Mouse (Mus musculus) CH12.LX (cell line): Measurements from ENCODE around the gene Swsap1. TPM values are rescaled to one million over a fixed set of nuclear protein-coding genes. Genes with fewer than 3 reads are reported as not detected.

Experiments used
- DNase-seq: peaks from one replicate; pipeline ENCODE4 v3.0.0-alpha.2; 2013; ENCODE audit errors: extremely low read depth
- H3K27ac ChIP-seq: 2 replicates; pipeline ENCODE4 v1.5.1; 2012; ENCODE audit warnings: low read depth, mild to moderate bottlenecking, control low read depth, moderate library complexity; ENCODE audit not compliant: insufficient read depth
- H3K27me3 ChIP-seq: replicated peaks from 2 replicates; pipeline ENCODE3; 2012; ENCODE audit warnings: inconsistent platforms
- H3K36me3 ChIP-seq, 2 experiments: replicated peaks in 1 of 2; 2 replicates each; pipeline versions ENCODE3 to v1.6.1; 2012; ENCODE audit warnings: inconsistent platforms in 1 of 2, low read length in 1 of 2, mild to moderate bottlenecking in 1 of 2, mixed read lengths in 1 of 2, moderate library complexity in 1 of 2; ENCODE audit not compliant: control insufficient read depth in 1 of 2, insufficient read depth in 1 of 2
- H3K4me1 ChIP-seq, 2 experiments: 2 replicates each; pipeline ENCODE4 v1.6.1; 2012; ENCODE audit warnings: inconsistent platforms in 1 of 2, moderate library complexity in 1 of 2; ENCODE audit not compliant: insufficient read depth in 2 of 2, control insufficient read depth in 1 of 2
- H3K4me2 ChIP-seq: 2 replicates; pipeline ENCODE4 v1.6.1; 2012; ENCODE audit warnings: low read depth, mild to moderate bottlenecking, control low read depth; ENCODE audit not compliant: poor library complexity, insufficient read depth, severe bottlenecking
- H3K4me3 ChIP-seq, 3 experiments: fragments of 150-350 bp in 1 of 3; sonication (generic) in 1 of 3; replicated peaks in 1 of 3; 2 replicates each; pipeline versions ENCODE3 to v1.5.1; 2011 to 2012; ENCODE audit warnings: low read depth in 2 of 3, low read length in 2 of 3, mild to moderate bottlenecking in 2 of 3, moderate library complexity in 2 of 3, control low read depth in 1 of 3, improper control_type of control experiment in 1 of 3, inconsistent platforms in 1 of 3, mixed read lengths in 1 of 3; ENCODE audit not compliant: poor library complexity in 1 of 3
- H3K79me2 ChIP-seq: replicated peaks from 2 replicates; pipeline ENCODE4 v1.6.1; 2012; ENCODE audit warnings: mild to moderate bottlenecking, moderate library complexity; ENCODE audit not compliant: control insufficient read depth, poor library complexity, insufficient read depth, severe bottlenecking; ENCODE audit errors: extremely low read depth
- H3K9ac ChIP-seq: 2 replicates; pipeline ENCODE4 v1.6.1; 2012; ENCODE audit warnings: low read depth, mild to moderate bottlenecking, control low read depth, moderate library complexity; ENCODE audit not compliant: insufficient read depth
- H3K9me3 ChIP-seq: replicated peaks from 2 replicates; pipeline ENCODE3; 2012; ENCODE audit warnings: low read length, inconsistent platforms, mixed read lengths
- BHLHE40 ChIP-seq: IDR thresholded peaks from 2 replicates; pipeline ENCODE4 v1.6.1; 2011; ENCODE audit warnings: mild to moderate bottlenecking, low read depth, low read length, improper control_type of control experiment
- CHD1 ChIP-seq: IDR thresholded peaks from 2 replicates; pipeline ENCODE4 v1.6.1; 2012; ENCODE audit warnings: low read depth, low read length, improper control_type of control experiment, inconsistent platforms
- CHD2 ChIP-seq: IDR thresholded peaks from 2 replicates; pipeline ENCODE4 v1.6.1; 2011; ENCODE audit warnings: low read length, improper control_type of control experiment
- CTCF ChIP-seq, 2 experiments: IDR thresholded peaks in 1 of 2; conservative IDR thresholded peaks in 1 of 2; 2 replicates each; pipeline ENCODE4 v1.5.1; 2011 to 2012; ENCODE audit warnings: low read depth in 2 of 2, low read length in 2 of 2, improper control_type of control experiment in 1 of 2, inconsistent platforms in 1 of 2, mild to moderate bottlenecking in 1 of 2, moderate library complexity in 1 of 2
- ETS1 ChIP-seq: conservative IDR thresholded peaks from 2 replicates; pipeline ENCODE4 v1.6.1; 2012; ENCODE audit warnings: low read depth, mild to moderate bottlenecking, inconsistent platforms, low read length, improper control_type of control experiment, moderate library complexity
- IRF4 ChIP-seq: IDR thresholded peaks from 2 replicates; pipeline ENCODE4 v1.6.1; 2014; ENCODE audit warnings: low read depth, mild to moderate bottlenecking, inconsistent platforms, low read length, improper control_type of control experiment
- JUN ChIP-seq: IDR thresholded peaks from 2 replicates; pipeline ENCODE4 v1.6.1; 2011; ENCODE audit warnings: low read depth, mild to moderate bottlenecking, low read length, improper control_type of control experiment, moderate library complexity; ENCODE audit not compliant: insufficient read depth
- JUND ChIP-seq: conservative IDR thresholded peaks from 2 replicates; pipeline ENCODE4 v1.6.1; 2011; ENCODE audit warnings: low read depth, low read length, improper control_type of control experiment
- MAX ChIP-seq: IDR thresholded peaks from 2 replicates; pipeline ENCODE4 v1.6.1; 2011; ENCODE audit warnings: low read length, improper control_type of control experiment
- MAZ ChIP-seq: IDR thresholded peaks from 2 replicates; pipeline ENCODE4 v1.6.1; 2012; ENCODE audit warnings: low read depth, mild to moderate bottlenecking, inconsistent platforms, low read length, improper control_type of control experiment, moderate library complexity
- MEF2A ChIP-seq: IDR thresholded peaks from 2 replicates; pipeline ENCODE4 v1.6.1; 2014; ENCODE audit warnings: low read depth, mild to moderate bottlenecking, inconsistent platforms, low read length, improper control_type of control experiment, borderline replicate concordance
- MXI1 ChIP-seq: IDR thresholded peaks from 2 replicates; pipeline ENCODE4 v1.6.1; 2011; ENCODE audit warnings: mild to moderate bottlenecking, low read depth, low read length, improper control_type of control experiment
- NELFE ChIP-seq: IDR thresholded peaks from 2 replicates; pipeline ENCODE4 v1.6.1; 2011; ENCODE audit warnings: low read depth, low read length, improper control_type of control experiment
- POLR2A ChIP-seq: IDR thresholded peaks from 2 replicates; pipeline ENCODE4 v1.6.1; 2011; ENCODE audit warnings: low read depth, mild to moderate bottlenecking, improper control_type of control experiment, low read length
- POLR2AphosphoS2 ChIP-seq: IDR thresholded peaks from 2 replicates; pipeline ENCODE4 v1.6.1; 2011; ENCODE audit warnings: low read depth, low read length, improper control_type of control experiment
- RAD21 ChIP-seq: IDR thresholded peaks from 2 replicates; pipeline ENCODE4 v1.6.1; 2011; ENCODE audit warnings: low read depth, mild to moderate bottlenecking, low read length, improper control_type of control experiment, moderate library complexity
- RCOR1 ChIP-seq: conservative IDR thresholded peaks from 2 replicates; pipeline ENCODE4 v1.6.1; 2012; ENCODE audit warnings: low read depth, mild to moderate bottlenecking, inconsistent platforms, low read length, improper control_type of control experiment
- SIN3A ChIP-seq: IDR thresholded peaks from 2 replicates; pipeline ENCODE4 v1.6.1; 2012; ENCODE audit warnings: low read length, improper control_type of control experiment, inconsistent platforms
- TBP ChIP-seq: conservative IDR thresholded peaks from 2 replicates; pipeline ENCODE4 v1.6.1; 2011; ENCODE audit warnings: low read depth, low read length, improper control_type of control experiment
- UBTF ChIP-seq: IDR thresholded peaks from 2 replicates; pipeline ENCODE4 v1.6.1; 2012; ENCODE audit warnings: low read depth, mild to moderate bottlenecking, inconsistent platforms, low read length, improper control_type of control experiment, moderate library complexity
- USF1 ChIP-seq: IDR thresholded peaks from 2 replicates; pipeline ENCODE4 v1.6.1; 2014; ENCODE audit warnings: low read depth, mild to moderate bottlenecking, inconsistent platforms, low read length, improper control_type of control experiment
- ZC3H11A ChIP-seq: IDR thresholded peaks from 2 replicates; pipeline ENCODE4 v1.6.1; 2012; ENCODE audit warnings: low read depth, mild to moderate bottlenecking, inconsistent platforms, low read length, improper control_type of control experiment
- ZKSCAN1 ChIP-seq: IDR thresholded peaks from 2 replicates; pipeline ENCODE4 v1.6.1; 2012; ENCODE audit warnings: low read depth, inconsistent platforms, low read length, improper control_type of control experiment, borderline replicate concordance
- ZMIZ1 ChIP-seq: IDR thresholded peaks from 2 replicates; pipeline ENCODE4 v1.6.1; 2012; ENCODE audit warnings: low read depth, mild to moderate bottlenecking, inconsistent platforms, low read length, improper control_type of control experiment
- ZNF384 ChIP-seq: IDR thresholded peaks from 2 replicates; pipeline ENCODE4 v1.6.1; 2012; ENCODE audit warnings: low read depth, low read length, improper control_type of control experiment, inconsistent platforms
- dilution Hi-C: fragments of 300-500 bp; cut with MboI; formaldehyde crosslinking; loops from 2 replicates; pipeline ENCODE4 v1.14.3; 2020; ENCODE audit warnings: low sequenced_read_pairs; ENCODE audit not compliant: extremely low pct_unique_long_range_greater_than_20kb, extremely low pct_ligation_motif_present
- in situ Hi-C: fragments of 300-500 bp; cut with MboI; formaldehyde crosslinking; loops from 3 replicates; pipeline ENCODE4 v1.14.3; 2019; ENCODE audit warnings: low sequenced_read_pairs, low pct_ligation_motif_present, low pct_unique_long_range_greater_than_20kb, mixed read lengths
- polyA plus RNA-seq: library from polyadenylated mRNA; unstranded; fragments of >175 nt; gene quantifications from 2 replicates; pipeline ENCODE4 v1.2.1, GENCODE M21; 2012; ENCODE audit warnings: low read depth; ENCODE audit not compliant: insufficient read length
- total RNA-seq, 2 experiments: library from RNA; depleted of rRNA; stranded (reverse); fragments of 300-350 nt in 1 of 2; fragments of >200 nt in 1 of 2; gene quantifications; 2 replicates each; pipeline ENCODE4 v1.2.3; 2012 to 2014

Swsap1 gene
- total and polyA plus RNA-seq, 3 experiments = 3.1 to 4.1 (median 4.0) TPM

DNA sequence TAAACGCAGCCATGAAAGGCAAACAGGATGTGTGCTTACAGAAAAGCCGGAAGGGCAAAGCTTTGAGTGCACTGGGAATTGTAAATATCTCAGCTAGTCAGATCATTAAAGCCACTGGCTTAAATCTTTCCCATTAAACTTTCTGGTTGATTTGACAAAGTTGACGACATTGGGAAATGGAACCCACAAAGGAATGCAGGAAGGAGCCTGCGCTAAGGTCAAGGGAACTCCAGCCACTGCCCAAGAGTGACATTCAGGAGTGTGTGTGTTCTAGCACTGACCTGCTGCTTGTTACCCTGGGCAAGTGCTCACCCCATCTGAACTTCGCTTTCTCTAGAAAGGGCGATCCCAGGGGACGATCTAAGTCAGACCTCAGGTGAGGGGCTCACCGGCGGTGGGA lies 4.6 kb downstream of the Swsap1 start:
- no peak overlapping the region for H3K4me3 ChIP-seq
- TF ChIP-seq ETS1 (no peak), MAX (no peak), ZNF384 (no peak), CHD1 (no peak), RCOR1 (no peak), POLR2A (no peak), NELFE (no peak), UBTF (no peak), CTCF (conservative IDR thresholded peaks at IDR 0.05 in 1 of 2, IDR thresholded peaks at IDR 0.05 in 1 of 2; ENCODE audit: low read depth in 2 of 2, low read length in 2 of 2) (no peak), ZKSCAN1 (no peak), MAZ (no peak), JUN (no peak)
- H3K27ac ChIP-seq = no peak overlapping the region
- dilution Hi-C loops (no loop called here), in situ Hi-C loops (loop anchor here (5.0 kb wide), 1 partner anchor 42 kb away; the partner anchor contains the start of genes Ccdc151 and Prkcsh)
- peaks cover 40% of the 10 kb centered on the region for H3K27me3 ChIP-seq
- no peak for DNase-seq
- H3K9me3 ChIP-seq = no peaks in the 10 kb centered on the region
- H3K4me1 ChIP-seq = peaks cover 11 to 13% of the 10 kb centered on the region in 2 experiments
- no peak overlapping the region for H3K9ac ChIP-seq
- H3K36me3 ChIP-seq = peaks cover 3% of the 10 kb centered on the region in 2 experiments
- 0 out of 2 replicates have a peak, but pooled peaks cover 3% of the 10 kb centered on the region for H3K79me2 ChIP-seq
- H3K4me2 ChIP-seq = no peak overlapping the region

DNA sequence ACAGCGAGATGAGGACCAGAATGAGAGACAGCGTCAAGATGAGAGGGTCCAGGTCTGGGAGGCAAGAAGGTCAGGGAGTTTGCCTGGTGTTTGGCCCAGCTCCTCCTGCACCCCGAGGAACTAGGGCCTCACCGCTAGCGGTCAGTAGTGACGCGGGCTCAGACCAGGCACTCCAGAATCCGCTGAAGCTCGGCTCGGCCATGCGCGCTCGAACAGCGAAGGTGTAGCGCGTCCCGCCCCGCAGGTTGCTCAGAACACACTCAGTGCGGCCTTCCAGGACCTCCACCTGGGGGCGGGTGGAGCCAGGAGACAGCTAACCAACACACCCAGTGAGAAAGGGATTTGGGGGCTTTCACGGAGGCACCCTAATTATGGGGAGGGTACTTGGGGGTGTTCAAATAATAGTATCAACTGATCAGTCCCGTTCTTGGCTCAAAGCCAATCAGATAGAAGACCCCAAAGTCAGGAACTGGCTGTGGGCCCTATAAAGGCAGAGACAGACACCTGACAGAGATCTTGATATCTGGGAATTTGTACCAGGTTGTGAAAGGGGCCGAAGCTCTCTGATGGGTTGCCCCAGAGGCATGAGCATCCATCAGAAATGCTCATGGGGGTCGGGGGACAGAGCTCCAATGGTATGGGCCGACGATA lies 5.1 kb downstream of the Swsap1 start:
- H3K36me3 ChIP-seq = peaks cover 3% of the 10 kb centered on the region in 2 experiments
- peaks cover 42% of the 10 kb centered on the region for H3K27me3 ChIP-seq
- no peak for DNase-seq
- peaks cover 11 to 13% of the 10 kb centered on the region in 2 experiments for H3K4me1 ChIP-seq
- no peak overlapping the region for H3K27ac ChIP-seq
- H3K9ac ChIP-seq = no peak overlapping the region
- 0 out of 2 replicates have a peak, but pooled peaks cover 3% of the 10 kb centered on the region for H3K79me2 ChIP-seq
- H3K4me2 ChIP-seq = no peak overlapping the region
- no peaks in the 10 kb centered on the region for H3K9me3 ChIP-seq
- H3K4me3 ChIP-seq = no peak overlapping the region
- dilution Hi-C loops = no loop called here
- in situ Hi-C loops = loop anchor here (5.0 kb wide), 1 partner anchor 42 kb away; the partner anchor contains the start of genes Ccdc151 and Prkcsh
- TF ChIP-seq MAX = no peak
- TF ChIP-seq BHLHE40 = no peak
- TF ChIP-seq CHD2 = no peak
- TF ChIP-seq MAZ = no peak
- no peak for TF ChIP-seq POLR2AphosphoS2
- TF ChIP-seq MEF2A = no peak
- TF ChIP-seq ZMIZ1 = no peak
- TF ChIP-seq ZNF384 = no peak
- TF ChIP-seq IRF4 = no peak
- TF ChIP-seq SIN3A = no peak
- TF ChIP-seq ZC3H11A = no peak
- no peak for TF ChIP-seq RAD21
- no peak for TF ChIP-seq MXI1
- TF ChIP-seq USF1 = no peak
- TF ChIP-seq JUND = no peak
- TF ChIP-seq UBTF = no peak
- no peak for TF ChIP-seq TBP
